Mouse (Mus musculus): Measurements from ENCODE around the gene Elane.
A peak's percentile ranks its signal among the peaks of the same experiment; 100 is the strongest.

Elane gene

GRCm38 (mm10) chr10:79916081-79916480, 30.0 kb downstream of the Elane start:
- DNase-seq = peak; percentile 66

- peak; percentile 87 for DNase-seq
These were observed 30.9 kb downstream of the Elane start, which contains the start of gene Kiss1r for GRCm38 (mm10) chr10:79916808-79917531. TSS of gene Kiss1r (plus strand) at chr10:79916971.

- no peak for DNase-seq
These were observed 31.6 kb downstream of the Elane start for GRCm38 (mm10) chr10:79917532-79918100.

- no peak for DNase-seq
These were observed 32.4 kb downstream of the Elane start for GRCm38 (mm10) chr10:79918231-79919078.

GRCm38 (mm10) chr10:79919251-79919849, 33.3 kb downstream of the Elane start:
- DNase-seq = no peak

- no peak for DNase-seq
These were observed 34.2 kb downstream of the Elane start for GRCm38 (mm10) chr10:79920056-79920890.

GRCm38 (mm10) chr10:79920958-79921535, 35.0 kb downstream of the Elane start, which contains the start of gene R3hdm4:
TSS of gene R3hdm4 (minus strand) at chr10:79921208.
- no peak for DNase-seq

GRCm38 (mm10) chr10:79921572-79921971, 35.5 kb downstream of the Elane start:
- DNase-seq = no peak

GRCm38 (mm10) chr10:79924998-79925784, 39.1 kb downstream of the Elane start:
- DNase-seq = peak; percentile 91

GRCm38 (mm10) chr10:79925785-79926490, 39.9 kb downstream of the Elane start:
- DNase-seq = no peak

GRCm38 (mm10) chr10:79926491-79927323, 40.7 kb downstream of the Elane start, which contains the start of gene Arid3a:
TSS of gene Arid3a (plus strand) at chr10:79927043.
- peak; percentile 91 for DNase-seq

- peak; percentile 57 for DNase-seq
These were observed 41.4 kb downstream of the Elane start for GRCm38 (mm10) chr10:79927324-79928029.

GRCm38 (mm10) chr10:79928030-79928694, 42.1 kb downstream of the Elane start:
- no peak for DNase-seq

GRCm38 (mm10) chr10:79928907-79929701, 43.1 kb downstream of the Elane start:
- DNase-seq = no peak

GRCm38 (mm10) chr10:79929967-79930825, 44.1 kb downstream of the Elane start:
- no peak for DNase-seq

- DNase-seq = no peak
These were observed 44.8 kb downstream of the Elane start for GRCm38 (mm10) chr10:79930826-79931186.

Measured in right cerebral cortex, adult 18-20 months (tissue).